Mouse (Mus musculus): ENCODE results near the gene Irf2bpl.

GRCm38 (mm10) chr12:86880090-86880723 lies 4.4 kb downstream of the Irf2bpl start:
- TF ChIP-seq CTCF (IDR thresholded peaks at IDR 0.05; ENCODE audit: insufficient read depth, low read length) (no peak), POLR2A (IDR thresholded peaks at IDR 0.05; ENCODE audit: borderline replicate concordance, extremely low read depth, low read depth, low read length) (no peak)

Measured in lung, adult 2 months (tissue).